Mouse (Mus musculus): ENCODE data around the gene Lypd8. TPM values are rescaled to one million over a fixed set of nuclear protein-coding genes. Genes with fewer than 3 reads are reported as not detected.

Lypd8 gene
- 0.24 and 0.28 TPM in 2 replicates for polyA plus RNA-seq (2015; fragmentation: Nextera tagmentation; extraction: Ambion mirVana)

DNA sequence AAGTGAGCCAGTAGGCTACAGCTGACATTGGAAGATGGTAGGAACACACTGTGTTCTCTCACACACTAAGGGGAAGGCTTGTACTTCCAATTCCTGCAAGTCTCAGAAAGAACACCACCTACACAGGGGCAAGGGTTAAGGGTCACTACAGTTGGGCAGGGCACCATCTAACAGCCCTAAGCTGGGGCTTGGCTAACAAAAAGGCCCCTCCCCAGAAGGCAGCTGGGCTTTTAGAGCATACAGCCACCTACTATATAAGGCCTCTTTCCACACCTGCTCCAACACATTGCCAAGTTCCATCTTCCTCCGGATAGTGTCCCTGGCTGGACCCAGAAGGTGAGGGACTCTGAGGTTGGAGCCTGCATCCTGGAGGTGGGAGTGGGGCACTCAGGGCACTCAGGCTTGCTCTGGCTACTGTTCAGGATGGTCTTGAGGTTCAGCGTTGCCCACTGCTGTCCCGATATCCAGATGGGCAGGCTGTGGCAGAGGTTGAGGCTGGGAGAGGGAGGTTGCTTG is at the start of gene Lypd8:
Gene Lypd8 (plus strand): TSS at position 281 of the 516 bp plus-strand sequence.
- Histone ChIP-seq H3K4me1 (replicated peaks; ENCODE audit: insufficient read depth, low read length) (no peaks in the 10 kb centered on the region), H3K4me3 (replicated peaks; ENCODE audit: low read depth, low read length) (no peak within 1 kb of the TSS), H3K9me3 (replicated peaks; ENCODE audit: low read length) (no peaks in the 10 kb centered on the region), H3K27ac (no peak within 1 kb of the TSS), H3K4me2 (ENCODE audit: low read length) (no peak within 1 kb of the TSS), H3K36me3 (ENCODE audit: insufficient read depth, low read length) (no peaks in the 10 kb centered on the region), H3K9ac (ENCODE audit: low read depth, low read length) (no peak within 1 kb of the TSS), H3K27me3 (ENCODE audit: insufficient read depth, low read length) (no peaks in the 10 kb centered on the region)
- no peak for TF ChIP-seq CTCF (IDR thresholded peaks at IDR 0.05; ENCODE audit: low read depth)
- DNase-seq (ENCODE audit: low spot score), result no peak
- WGBS, result 91% methylated on average over 3 of the region's 3 CpGs
- ATAC-seq (replicated peaks; ENCODE audit: low FRiP score, low read depth), result no peak

DNA sequence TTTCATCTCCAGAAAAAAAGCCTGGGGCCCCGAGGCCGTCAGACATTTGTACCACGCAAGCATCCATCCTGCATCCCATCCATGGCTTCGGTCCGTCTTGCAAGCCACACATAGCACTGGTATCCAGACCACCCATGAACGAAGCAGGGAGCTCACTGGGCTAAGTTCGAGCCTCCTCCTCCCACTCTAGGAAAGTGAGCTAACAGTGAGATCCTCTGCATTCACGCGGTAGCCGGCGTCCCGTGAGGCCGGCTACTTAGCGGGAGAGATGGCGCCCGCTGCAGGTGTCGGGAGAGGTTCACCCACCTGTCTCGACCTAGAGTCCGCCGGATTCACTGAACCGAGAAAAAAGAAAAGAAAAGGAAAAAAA is 49.0 kb upstream of the Lypd8 start:
- H3K27ac ChIP-seq, result peak overlapping the region; percentile 82
- WGBS, result under 1% methylated on average over 21 of the region's 21 CpGs

DNA sequence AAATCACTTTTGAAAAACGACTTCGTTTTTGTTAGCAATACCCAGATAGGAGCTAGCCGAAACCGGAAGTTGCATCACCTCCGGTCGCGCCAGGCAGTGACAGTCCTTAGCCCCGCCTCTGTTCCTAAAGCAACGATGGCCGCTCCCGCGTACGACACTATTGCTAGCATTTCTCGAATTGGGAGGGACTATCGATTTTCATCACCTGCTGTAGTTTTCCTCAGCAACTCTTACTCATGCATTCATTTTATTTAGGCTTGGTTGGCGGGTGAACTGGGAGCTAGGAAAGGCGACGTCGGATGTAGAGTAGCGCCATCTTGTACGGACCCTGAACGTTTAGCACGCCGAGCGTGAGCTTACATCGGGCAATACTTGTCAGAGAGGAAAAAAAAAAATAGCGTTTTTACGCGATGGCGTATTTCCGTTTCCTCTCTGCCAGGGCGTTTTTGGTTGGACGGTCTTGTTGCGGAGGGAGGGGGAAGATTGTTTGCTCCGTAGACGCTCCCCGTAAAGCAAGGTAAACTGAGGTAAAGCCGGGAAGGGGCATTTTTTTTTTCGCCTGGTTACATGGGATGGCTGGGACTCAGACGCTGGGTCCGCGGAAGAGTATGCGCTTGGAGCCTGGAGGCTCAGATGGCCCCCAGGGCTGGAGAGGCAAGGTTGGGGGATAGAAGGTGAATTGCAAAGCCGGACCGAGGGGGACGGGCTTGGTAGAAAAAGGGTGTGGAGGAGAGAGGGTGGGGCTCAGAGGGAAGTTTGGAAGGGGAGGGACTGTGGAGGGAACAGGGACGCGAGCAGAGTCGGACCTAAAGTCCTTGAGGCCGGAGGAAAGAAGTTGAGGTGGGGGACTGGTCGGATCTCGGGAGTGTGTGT is 48.3 kb upstream of the Lypd8 start, which contains the start of the genes Zfp672 and Sh3bp5l:
Gene Zfp672 (minus strand): TSS at position 64 of the 873 bp plus-strand sequence.
Gene Sh3bp5l (plus strand): TSS at position 449 of the 873 bp plus-strand sequence.
- no peak; the same call in 1 of the 2 replicates for TF ChIP-seq CTCF (IDR thresholded peaks at IDR 0.05; ENCODE audit: low read depth)
- peak; percentile 88 for ATAC-seq (replicated peaks; ENCODE audit: low FRiP score, low read depth)
- H3K36me3 ChIP-seq (ENCODE audit: insufficient read depth, low read length), result no peaks in the 10 kb centered on the region
- H3K27ac ChIP-seq, result peak within 1 kb of the TSS; percentile 82
- WGBS, result under 1% methylated on average over 52 of the region's 52 CpGs
- peaks cover 16% of the 10 kb centered on the region for H3K4me1 ChIP-seq (replicated peaks; ENCODE audit: insufficient read depth, low read length)
- H3K9me3 ChIP-seq (replicated peaks; ENCODE audit: low read length), result no peaks in the 10 kb centered on the region
- H3K9ac ChIP-seq (ENCODE audit: low read depth, low read length), result peak within 1 kb of the TSS; percentile 64
- peak within 1 kb of the TSS; percentile 76 for H3K4me3 ChIP-seq (replicated peaks; ENCODE audit: low read depth, low read length)
- DNase-seq (ENCODE audit: low spot score), result peak; percentile 98
- peak within 1 kb of the TSS; percentile 84 for H3K4me2 ChIP-seq (ENCODE audit: low read length)
- H3K27me3 ChIP-seq (ENCODE audit: insufficient read depth, low read length), result no peaks in the 10 kb centered on the region

More for the DNA sequence above, 49.0 kb upstream of the Lypd8 start:
- Histone ChIP-seq H3K4me3 (replicated peaks; ENCODE audit: low read depth, low read length) (peak overlapping the region; percentile 76), H3K9me3 (replicated peaks; ENCODE audit: low read length) (no peaks in the 10 kb centered on the region), H3K27me3 (ENCODE audit: insufficient read depth, low read length) (no peaks in the 10 kb centered on the region), H3K9ac (ENCODE audit: low read depth, low read length) (peak overlapping the region; percentile 64), H3K36me3 (ENCODE audit: insufficient read depth, low read length) (no peaks in the 10 kb centered on the region), H3K4me1 (replicated peaks; ENCODE audit: insufficient read depth, low read length) (peaks cover 16% of the 10 kb centered on the region), H3K4me2 (ENCODE audit: low read length) (peak overlapping the region; percentile 84)
- ATAC-seq (replicated peaks; ENCODE audit: low FRiP score, low read depth) (peak; percentile 29), DNase-seq (ENCODE audit: low spot score) (no peak)
- TF ChIP-seq CTCF (IDR thresholded peaks at IDR 0.05; ENCODE audit: low read depth), result 0 out of 2 replicates have a peak, but pooled peaks have one; percentile 3

DNA sequence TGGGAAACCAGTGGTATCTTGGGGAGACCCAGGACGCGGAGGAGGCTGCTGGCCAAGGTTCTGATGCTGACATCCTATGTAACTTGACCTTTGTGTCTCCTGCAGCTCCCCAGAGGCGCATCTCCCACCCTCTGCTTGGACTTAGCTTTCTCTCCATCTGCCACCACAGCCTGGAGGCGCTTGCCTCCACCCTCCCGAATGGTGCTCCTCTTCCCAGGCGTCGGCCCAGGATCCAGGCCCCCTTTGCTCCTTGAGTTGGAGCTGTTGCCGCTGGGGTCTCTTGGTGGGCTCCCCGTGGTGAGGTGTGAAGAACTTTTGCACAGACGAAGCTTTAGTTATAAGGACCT is 47.7 kb upstream of the Lypd8 start:
- 0 out of 2 replicates have a peak overlapping the region, but pooled peaks have one; percentile 73 for H3K27ac ChIP-seq
- H3K4me1 ChIP-seq (replicated peaks; ENCODE audit: insufficient read depth, low read length), result peaks cover 16% of the 10 kb centered on the region
- peak overlapping the region; percentile 64 for H3K9ac ChIP-seq (ENCODE audit: low read depth, low read length)
- DNase-seq (ENCODE audit: low spot score) (no peak), ATAC-seq (replicated peaks; ENCODE audit: low FRiP score, low read depth) (no peak)
- H3K4me2 ChIP-seq (ENCODE audit: low read length), result peak overlapping the region; percentile 84
- no peaks in the 10 kb centered on the region for H3K27me3 ChIP-seq (ENCODE audit: insufficient read depth, low read length)
- WGBS, result 14% methylated on average over 10 of the region's 10 CpGs
- peak overlapping the region; percentile 76 for H3K4me3 ChIP-seq (replicated peaks; ENCODE audit: low read depth, low read length)
- H3K36me3 ChIP-seq (ENCODE audit: insufficient read depth, low read length), result no peaks in the 10 kb centered on the region
- H3K9me3 ChIP-seq (replicated peaks; ENCODE audit: low read length), result no peaks in the 10 kb centered on the region
- no peak for TF ChIP-seq CTCF (IDR thresholded peaks at IDR 0.05; ENCODE audit: low read depth)

DNA sequence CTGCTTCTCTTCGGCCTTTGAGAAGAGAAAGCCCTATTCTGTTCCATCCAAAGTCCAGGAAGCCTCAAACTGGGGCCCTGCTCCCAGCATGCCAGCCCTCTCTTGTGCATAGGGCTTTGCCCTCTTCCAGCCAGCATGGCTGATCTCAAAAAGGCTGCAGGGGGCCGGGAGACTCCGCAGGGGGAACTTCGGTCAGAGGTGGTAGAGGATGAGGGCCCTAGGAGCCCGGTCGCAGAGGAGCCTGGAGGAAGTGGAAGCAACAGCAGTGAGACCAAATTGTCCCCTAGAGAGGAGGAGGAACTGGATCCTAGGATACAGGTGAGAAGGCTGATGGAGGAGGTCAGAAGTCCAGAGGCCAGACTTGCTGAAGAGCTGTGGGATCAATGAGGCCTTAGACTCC is 47.3 kb upstream of the Lypd8 start:
- no peak for DNase-seq (ENCODE audit: low spot score)
- Histone ChIP-seq H3K9ac (ENCODE audit: low read depth, low read length) (peak overlapping the region; percentile 64; the same call in 1 of the 2 replicates), H3K4me3 (replicated peaks; ENCODE audit: low read depth, low read length) (peak overlapping the region; percentile 76), H3K27me3 (ENCODE audit: insufficient read depth, low read length) (no peaks in the 10 kb centered on the region), H3K36me3 (ENCODE audit: insufficient read depth, low read length) (0 out of 2 replicates have a peak, but pooled peaks cover under 1% of the 10 kb centered on the region), H3K9me3 (replicated peaks; ENCODE audit: low read length) (no peaks in the 10 kb centered on the region), H3K27ac (no peak overlapping the region), H3K4me2 (ENCODE audit: low read length) (peak overlapping the region; percentile 84), H3K4me1 (replicated peaks; ENCODE audit: insufficient read depth, low read length) (peaks cover 16% of the 10 kb centered on the region)
- WGBS, result 89% methylated on average over 6 of the region's 6 CpGs
- no peak for TF ChIP-seq CTCF (IDR thresholded peaks at IDR 0.05; ENCODE audit: low read depth)
- ATAC-seq (replicated peaks; ENCODE audit: low FRiP score, low read depth), result no peak

DNA sequence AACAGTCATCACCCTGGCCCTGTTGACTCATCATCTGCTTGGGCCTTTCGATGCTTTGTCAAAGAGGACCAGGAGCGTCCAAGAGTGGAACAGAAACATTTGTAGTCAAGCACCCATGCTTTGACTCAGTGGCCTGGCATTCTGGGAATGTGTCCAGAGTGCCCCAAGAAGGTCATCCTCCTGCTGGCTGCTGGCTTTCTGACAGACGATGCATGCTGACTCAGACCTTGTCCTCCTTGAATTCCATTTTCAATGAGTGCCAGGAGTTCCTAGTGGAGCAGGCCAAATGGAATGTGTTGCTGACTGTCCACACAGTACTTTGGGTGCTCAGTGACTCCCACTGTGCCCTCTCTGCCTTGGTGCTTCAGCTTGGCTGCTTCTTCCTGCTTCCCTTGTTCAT is 44.1 kb upstream of the Lypd8 start:
- no peaks in the 10 kb centered on the region for H3K27me3 ChIP-seq (ENCODE audit: insufficient read depth, low read length)
- WGBS, result 53% methylated on average over 3 of the region's 3 CpGs
- H3K9ac ChIP-seq (ENCODE audit: low read depth, low read length), result no peak overlapping the region
- no peak overlapping the region; the same call in 1 of the 2 replicates for H3K27ac ChIP-seq
- ATAC-seq (replicated peaks; ENCODE audit: low FRiP score, low read depth) (no peak), DNase-seq (ENCODE audit: low spot score) (peak; percentile 34)
- peaks cover 9% of the 10 kb centered on the region for H3K4me1 ChIP-seq (replicated peaks; ENCODE audit: insufficient read depth, low read length)
- TF ChIP-seq CTCF (IDR thresholded peaks at IDR 0.05; ENCODE audit: low read depth), result no peak
- H3K4me3 ChIP-seq (replicated peaks; ENCODE audit: low read depth, low read length), result no peak overlapping the region
- H3K4me2 ChIP-seq (ENCODE audit: low read length), result no peak overlapping the region
- no peaks in the 10 kb centered on the region for H3K9me3 ChIP-seq (replicated peaks; ENCODE audit: low read length)
- peaks cover 25% of the 10 kb centered on the region for H3K36me3 ChIP-seq (ENCODE audit: insufficient read depth, low read length)

Measured in kidney, postnatal 0 days (tissue).